Mouse (Mus musculus) C2C12 (cell line): ENCODE measurements at regions not wholly inside any gene's neighbourhood (a gene's known extent, or its start where the extent isn't known, plus 50 kb on each side); places are given as distances from the start of the nearest gene placed in this dataset.

ENCODE experiments used
- CEBPB ChIP-seq: IDR thresholded peaks from one replicate; pipeline ENCODE4 v1.6.1; 2011; ENCODE audit warnings: low read depth, mild to moderate bottlenecking, control low read depth, moderate library complexity
- CTCF ChIP-seq: IDR thresholded peaks from one replicate; pipeline ENCODE4 v1.5.1; 2011; ENCODE audit not compliant: control insufficient read depth, insufficient read depth, insufficient read length
- MYOD1 ChIP-seq: IDR thresholded peaks from one replicate; pipeline ENCODE4 v1.6.1; 2011; ENCODE audit warnings: low read depth; ENCODE audit not compliant: control insufficient read depth, insufficient read length

DNA sequence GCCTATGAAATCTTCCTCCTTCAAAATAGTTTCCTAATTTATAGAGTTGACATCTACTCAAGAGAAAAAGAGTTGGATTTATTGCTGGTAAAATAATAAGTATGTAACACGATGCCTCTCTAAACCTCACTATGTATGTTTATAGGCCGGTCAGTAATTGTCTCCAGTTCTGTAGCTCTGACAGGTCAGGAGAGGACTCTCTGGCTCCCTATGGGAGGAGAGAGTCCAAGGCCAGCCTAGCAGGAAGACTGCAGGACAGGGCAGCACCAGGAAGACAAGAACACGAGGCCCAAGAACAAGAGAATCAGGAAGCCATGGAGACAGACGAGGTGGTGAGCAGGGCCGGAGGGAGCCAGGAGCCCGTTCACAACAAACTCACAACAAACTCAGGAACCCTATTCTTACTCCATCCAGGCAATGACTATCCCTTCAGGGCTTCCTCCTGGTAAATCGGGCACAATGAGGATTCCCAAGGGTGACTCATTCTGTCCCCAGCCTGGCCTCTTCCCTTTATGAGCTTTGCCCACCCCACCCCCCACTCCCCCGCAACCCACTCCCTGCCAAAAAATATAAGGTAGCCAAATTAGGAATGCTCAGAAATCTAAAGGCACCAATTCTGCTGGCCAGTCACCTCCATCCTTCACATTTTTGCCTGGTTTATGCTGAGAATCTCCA, 244.7 kb upstream of the Zfp637 start:
- TF ChIP-seq CTCF (no peak), MYOD1 (no peak), CEBPB (no peak)
